Comparison of ENCODE assay signal across 8 mouse cellular contexts in the genomic region with DNA sequence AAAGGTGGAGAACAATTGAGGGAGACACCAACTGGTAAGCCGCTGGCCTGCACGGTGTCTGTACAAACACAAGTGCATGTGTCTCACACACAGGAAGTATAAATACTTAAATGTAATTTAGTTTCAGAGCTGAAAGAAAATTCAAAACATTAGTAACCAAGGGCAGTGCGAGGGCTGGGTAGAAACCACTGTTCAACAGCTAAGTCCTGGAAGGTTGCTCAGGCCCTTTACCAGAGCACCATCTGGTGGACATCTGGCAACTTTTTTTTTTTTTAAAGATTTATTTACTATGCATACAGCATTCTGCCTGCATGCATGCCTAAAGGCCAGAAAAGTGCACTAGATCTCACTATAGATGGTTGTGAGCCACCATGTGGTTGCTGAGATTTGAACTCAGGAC. TPM values are rescaled to one million over a fixed set of nuclear protein-coding genes. Genes with fewer than 3 reads are reported as not detected.
DNase-seq lines count a peak whose midpoint lies in the region; TF ChIP-seq lines count a peak whose summit lies in the region.

No protein-coding gene starts in this region.

- H3K27ac ChIP-seq in ES-E14 (ENCODE audit: insufficient read depth, low read depth, low read length, poor library complexity, severe bottlenecking) = no peak overlapping the region

- no peaks in the 10 kb centered on the region for H3K27me3 ChIP-seq in splenic B cell, adult 2 months (ENCODE audit: control insufficient read depth, insufficient read depth, low read length, poor library complexity, severe bottlenecking)

- DNase-seq in kidney, adult 18-20 months = peak; percentile 28
- DNase-seq in kidney, adult 11 months = no peak
- no peak for DNase-seq in ES-E14 (ENCODE audit: low read depth, low spot score)
- peak; percentile 71 for DNase-seq in embryo, embryonic 10 days (ENCODE audit: low spot score)
- peak; percentile 46 to 60 for DNase-seq in kidney, postnatal 4 days
- DNase-seq in splenic B cell, adult 2 months (ENCODE audit: low read depth, low spot score) = peak; percentile 24
- no peak for DNase-seq in urinary bladder, postnatal 4 days (ENCODE audit: low spot score in 2 of 2)
- no peak for DNase-seq in layer of hippocampus, postnatal 25 days (ENCODE audit: extremely low spot score in 1 of 2, low spot score in 1 of 2)

- in situ Hi-C loops in ES-E14 (cut with MboI; ENCODE audit: low sequenced_read_pairs in 2 of 2, unreplicated experiment in 2 of 2) = no loop called here

- no peak overlapping the region for H3K4me3 ChIP-seq in ES-E14 (ENCODE audit: insufficient read depth in 1 of 2, low read depth in 1 of 2, low read length in 2 of 2, poor library complexity in 1 of 2, severe bottlenecking in 1 of 2)

- no peaks in the 10 kb centered on the region for H3K4me1 ChIP-seq in ES-E14 (ENCODE audit: control insufficient read depth in 2 of 2, insufficient read depth in 2 of 2, low read length in 2 of 2, poor library complexity in 1 of 2)

- no peaks in the 10 kb centered on the region for H3K9me3 ChIP-seq in ES-E14 (ENCODE audit: control insufficient read depth, insufficient read depth, low read depth, low read length)

- H3K9ac ChIP-seq in ES-E14 (ENCODE audit: insufficient read depth, low read depth, low read length, poor library complexity, severe bottlenecking) = no peak overlapping the region

- peaks cover 3% of the 10 kb centered on the region for H3K36me3 ChIP-seq in ES-E14 (ENCODE audit: control insufficient read depth, insufficient read depth, low read length, poor library complexity, severe bottlenecking)
- H3K36me3 ChIP-seq in splenic B cell, adult 2 months (ENCODE audit: control insufficient read depth, insufficient read depth, low read length, poor library complexity, severe bottlenecking) = peaks cover 16% of the 10 kb centered on the region

TF ChIP-seq in ES-E14, 5 proteins besides CTCF, POLR2A, EP300 and RAD21:
- TF ChIP-seq CHD2 (IDR thresholded peaks at IDR 0.05; ENCODE audit: low read depth, low read length) = no peak
- TF ChIP-seq ZNF384 (IDR thresholded peaks at IDR 0.05; ENCODE audit: low read depth, low read length) = peak; percentile 90
- peak; percentile 72 for TF ChIP-seq ZC3H11A (IDR thresholded peaks at IDR 0.05; ENCODE audit: borderline replicate concordance, low read depth, low read length)
- TF ChIP-seq MAFK (IDR thresholded peaks at IDR 0.05; ENCODE audit: insufficient read depth, low read depth, low read length) = no peak

RNA-seq across cellular contexts. Expression of gene Ap3s2, which starts 5.9 kb away (rescaled TPM):
- total RNA-seq in ES-E14 (2012; rRNA removed) = 9.4 and 11.0 TPM in 2 replicates
- 10 to 100 TPM; 46.6 to 51.4 TPM for total RNA-seq in layer of hippocampus, postnatal 25 days (2021)

RNA-seq across cellular contexts. Expression of gene Arpin, which starts 20.6 kb away (rescaled TPM):
- 2.3 and 3.9 TPM in 2 replicates for total RNA-seq in ES-E14 (2012; rRNA removed)
- total RNA-seq in layer of hippocampus, postnatal 25 days (2021) = 10 to 100 TPM; 11.7 to 14.2 TPM

RNA-seq across cellular contexts. Expression of gene Anpep, which starts 53.7 kb away (rescaled TPM):
- total RNA-seq in ES-E14 (2012; rRNA removed) = 11.4 and 15.4 TPM in 2 replicates
- 1 to 10 TPM; 2.9 to 4.3 TPM for total RNA-seq in layer of hippocampus, postnatal 25 days (2021)

Comparison
In these comparisons a context has a peak if more than half of its experiments do, and no peak if none do; other contexts are left out.
1. DNase-seq: peak in kidney, adult 18-20 months (single experiment), embryo, embryonic 10 days (single experiment), kidney, postnatal 4 days (2 of 2) and splenic B cell, adult 2 months (single experiment); none in kidney, adult 11 months (single experiment), ES-E14 (single experiment), urinary bladder, postnatal 4 days (0 of 2) and layer of hippocampus, postnatal 25 days (0 of 2).